Mouse (Mus musculus): ENCODE results near the gene Mafg. TPM values are rescaled to one million over a fixed set of nuclear protein-coding genes. Genes with fewer than 3 reads are reported as not detected.

Gene Mafg
- polyA plus RNA-seq, 1 experiment from 2014 or later: 36.4 TPM

GRCm38 (mm10) chr11:120642939-120643600, 9.7 kb upstream of the Mafg start:
- no peaks in the 10 kb centered on the region for H3K36me3 ChIP-seq
- peak; percentile 20 for ATAC-seq (ENCODE audit: insufficient number of reproducible peaks, low FRiP score, low TSS enrichment, low read depth)

GRCm38 (mm10) chr11:120641869-120642268, 8.5 kb upstream of the Mafg start:
- Histone ChIP-seq H3K4me2 (replicated peaks) (0 out of 2 replicates have a peak overlapping the region, but pooled peaks have one; percentile 96), H3K4me3 (replicated peaks) (no peak overlapping the region), H3K4me1 (peaks cover 20% of the 10 kb centered on the region), H3K27ac (replicated peaks) (no peak overlapping the region), H3K9me3 (replicated peaks) (no peaks in the 10 kb centered on the region), H3K36me3 (no peaks in the 10 kb centered on the region), H3K27me3 (no peaks in the 10 kb centered on the region), H3K9ac (no peak overlapping the region)
- no peak for ATAC-seq (ENCODE audit: insufficient number of reproducible peaks, low FRiP score, low TSS enrichment, low read depth)
- 77% methylated on average over 8 of the region's 8 CpGs for WGBS

More at GRCm38 (mm10) chr11:120642939-120643600, 9.7 kb upstream of the Mafg start:
- Histone ChIP-seq H3K27ac (replicated peaks) (peak overlapping the region; percentile 74), H3K4me3 (replicated peaks) (peak overlapping the region; percentile 55), H3K27me3 (peaks cover 9% of the 10 kb centered on the region), H3K4me2 (replicated peaks) (peak overlapping the region; percentile 96), H3K4me1 (peaks cover 26% of the 10 kb centered on the region), H3K9ac (peak overlapping the region; percentile 63), H3K9me3 (replicated peaks) (no peaks in the 10 kb centered on the region)
- 2% methylated on average over 18 of the region's 18 CpGs for WGBS

GRCm38 (mm10) chr11:120641255-120641654, 7.9 kb upstream of the Mafg start:
- 57% methylated on average over 9 of the region's 9 CpGs for WGBS
- H3K9ac ChIP-seq: no peak overlapping the region
- no peak overlapping the region for H3K4me2 ChIP-seq (replicated peaks)
- no peaks in the 10 kb centered on the region for H3K36me3 ChIP-seq
- peaks cover 20% of the 10 kb centered on the region for H3K4me1 ChIP-seq
- H3K27ac ChIP-seq (replicated peaks): no peak overlapping the region
- no peaks in the 10 kb centered on the region for H3K27me3 ChIP-seq
- ATAC-seq (ENCODE audit: insufficient number of reproducible peaks, low FRiP score, low TSS enrichment, low read depth): no peak
- no peak overlapping the region for H3K4me3 ChIP-seq (replicated peaks)
- H3K9me3 ChIP-seq (replicated peaks): no peaks in the 10 kb centered on the region

GRCm38 (mm10) chr11:120634810-120635209, 1.4 kb upstream of the Mafg start:
- Histone ChIP-seq H3K4me2 (replicated peaks) (no peak overlapping the region), H3K27me3 (no peaks in the 10 kb centered on the region), H3K9me3 (replicated peaks) (no peaks in the 10 kb centered on the region), H3K27ac (replicated peaks) (no peak overlapping the region), H3K9ac (no peak overlapping the region), H3K36me3 (no peaks in the 10 kb centered on the region), H3K4me1 (peaks cover 25% of the 10 kb centered on the region), H3K4me3 (replicated peaks) (no peak overlapping the region)
- 76% methylated on average over 5 of the region's 5 CpGs for WGBS
- ATAC-seq (ENCODE audit: insufficient number of reproducible peaks, low FRiP score, low TSS enrichment, low read depth): no peak

GRCm38 (mm10) chr11:120632559-120633519, 561 bp downstream of the Mafg start:
- Histone ChIP-seq H3K4me2 (replicated peaks) (peak overlapping the region; percentile 65), H3K9ac (peak overlapping the region; percentile 84), H3K36me3 (peaks cover 13% of the 10 kb centered on the region), H3K27me3 (no peaks in the 10 kb centered on the region), H3K9me3 (replicated peaks) (no peaks in the 10 kb centered on the region), H3K4me3 (replicated peaks) (peak overlapping the region; percentile 93), H3K4me1 (peaks cover 33% of the 10 kb centered on the region), H3K27ac (replicated peaks) (peak overlapping the region; percentile 86)
- peak; percentile 86 for ATAC-seq (ENCODE audit: insufficient number of reproducible peaks, low FRiP score, low TSS enrichment, low read depth)
- under 1% methylated on average over 103 of the region's 116 CpGs for WGBS

- no peaks in the 10 kb centered on the region for H3K27me3 ChIP-seq
- peak overlapping the region; percentile 93 for H3K4me3 ChIP-seq (replicated peaks)
- H3K4me2 ChIP-seq (replicated peaks): peak overlapping the region; percentile 65
- WGBS: 66% methylated on average over 4 of the region's 4 CpGs
- H3K4me1 ChIP-seq: peaks cover 33% of the 10 kb centered on the region
- peak overlapping the region; percentile 86 for H3K27ac ChIP-seq (replicated peaks)
- ATAC-seq (ENCODE audit: insufficient number of reproducible peaks, low FRiP score, low TSS enrichment, low read depth): no peak
- no peaks in the 10 kb centered on the region for H3K9me3 ChIP-seq (replicated peaks)
- H3K9ac ChIP-seq: peak overlapping the region; percentile 84
- H3K36me3 ChIP-seq: peaks cover 20% of the 10 kb centered on the region
Measured at GRCm38 (mm10) chr11:120631726-120632448, 1.5 kb downstream of the Mafg start.

GRCm38 (mm10) chr11:120630881-120631725, 2.3 kb downstream of the Mafg start:
- no peak for ATAC-seq (ENCODE audit: insufficient number of reproducible peaks, low FRiP score, low TSS enrichment, low read depth)
- 40% methylated on average over 7 of the region's 7 CpGs for WGBS
- Histone ChIP-seq H3K4me1 (peaks cover 33% of the 10 kb centered on the region), H3K9ac (no peak overlapping the region; the same call in 1 of the 2 replicates), H3K27ac (replicated peaks) (peak overlapping the region; percentile 65), H3K4me3 (replicated peaks) (no peak overlapping the region), H3K4me2 (replicated peaks) (0 out of 2 replicates have a peak overlapping the region, but pooled peaks have one; percentile 65), H3K27me3 (no peaks in the 10 kb centered on the region), H3K36me3 (peaks cover 23% of the 10 kb centered on the region), H3K9me3 (replicated peaks) (no peaks in the 10 kb centered on the region)

GRCm38 (mm10) chr11:120630401-120630871, 3.0 kb downstream of the Mafg start:
- WGBS: 48% methylated on average over 5 of the region's 5 CpGs
- no peak for ATAC-seq (ENCODE audit: insufficient number of reproducible peaks, low FRiP score, low TSS enrichment, low read depth)
- Histone ChIP-seq H3K27ac (replicated peaks) (peak overlapping the region; percentile 65), H3K9me3 (replicated peaks) (no peaks in the 10 kb centered on the region), H3K9ac (no peak overlapping the region; the same call in 1 of the 2 replicates), H3K4me3 (replicated peaks) (no peak overlapping the region), H3K4me1 (peaks cover 38% of the 10 kb centered on the region), H3K27me3 (no peaks in the 10 kb centered on the region), H3K4me2 (replicated peaks) (peak overlapping the region; percentile 6; the same call in 1 of the 2 replicates), H3K36me3 (peaks cover 23% of the 10 kb centered on the region)

GRCm38 (mm10) chr11:120629911-120630310, 3.5 kb downstream of the Mafg start:
- no peak for ATAC-seq (ENCODE audit: insufficient number of reproducible peaks, low FRiP score, low TSS enrichment, low read depth)
- H3K4me2 ChIP-seq (replicated peaks): peak overlapping the region; percentile 21
- H3K9me3 ChIP-seq (replicated peaks): no peaks in the 10 kb centered on the region
- peak overlapping the region; percentile 65; the same call in 1 of the 2 replicates for H3K27ac ChIP-seq (replicated peaks)
- peaks cover 23% of the 10 kb centered on the region for H3K36me3 ChIP-seq
- no peak overlapping the region for H3K9ac ChIP-seq
- H3K4me1 ChIP-seq: peaks cover 43% of the 10 kb centered on the region
- no peak overlapping the region for H3K4me3 ChIP-seq (replicated peaks)
- WGBS: 34% methylated on average over 7 of the region's 7 CpGs
- no peaks in the 10 kb centered on the region for H3K27me3 ChIP-seq

GRCm38 (mm10) chr11:120629341-120629730, 4.1 kb downstream of the Mafg start:
- peaks cover 45% of the 10 kb centered on the region for H3K4me1 ChIP-seq
- H3K9me3 ChIP-seq (replicated peaks): no peaks in the 10 kb centered on the region
- H3K4me2 ChIP-seq (replicated peaks): peak overlapping the region; percentile 21; the same call in 1 of the 2 replicates
- H3K4me3 ChIP-seq (replicated peaks): no peak overlapping the region
- 81% methylated on average over 23 of the region's 23 CpGs for whole genome bisulfite sequencing
- ATAC-seq (ENCODE audit: insufficient number of reproducible peaks, low FRiP score, low TSS enrichment, low read depth): no peak
- H3K27me3 ChIP-seq: no peaks in the 10 kb centered on the region
- peaks cover 23% of the 10 kb centered on the region for H3K36me3 ChIP-seq
- no peak overlapping the region for H3K9ac ChIP-seq
- peak overlapping the region; percentile 34; the same call in 1 of the 2 replicates for H3K27ac ChIP-seq (replicated peaks)

All from embryonic facial prominence, embryonic 15.5 days (tissue).